26 mouse cellular contexts compared by ENCODE assay signal in the genomic region with DNA sequence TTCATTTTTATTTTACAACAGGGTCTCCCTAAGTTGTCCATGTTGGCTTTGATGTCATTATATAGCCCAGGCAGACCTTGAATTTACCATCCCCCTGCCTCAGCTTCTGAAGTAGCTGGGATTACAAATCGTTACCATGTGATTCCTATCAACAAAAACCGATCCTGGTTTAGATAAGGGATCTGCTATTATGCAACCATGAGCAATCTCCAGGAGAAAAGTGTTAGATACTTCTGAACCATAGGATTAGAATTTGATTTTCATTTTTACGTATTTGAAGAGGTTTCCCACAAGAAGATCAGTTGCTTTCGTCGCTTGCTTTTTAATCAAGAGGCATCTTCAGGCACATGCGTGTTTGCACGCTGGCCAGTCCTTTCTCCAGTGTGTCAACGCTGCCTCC. TPM values are rescaled to one million over a fixed set of nuclear protein-coding genes. Genes with fewer than 3 reads are reported as not detected.
DNase-seq lines count a peak whose midpoint lies in the region; ATAC-seq and TF ChIP-seq lines count a peak whose summit lies in the region.
"Had no signal": no experiment of that assay in that cellular context is flagged by ENCODE, and none has a peak within 500 bp of the region (broad histone marks: within the 10 kb centered on the region; RNA-seq: fewer than 3 reads in every experiment).

No protein-coding gene starts in this region.

- H3ac ChIP-seq in C2C12 (ENCODE audit: control insufficient read depth, insufficient read length, low read depth) (no peak overlapping the region), myocyte (ENCODE audit: control insufficient read depth, insufficient read length) (no peak overlapping the region)

- no peak overlapping the region for H3K4me2 ChIP-seq in midbrain, embryonic 11.5 days
- H3K4me2 ChIP-seq in midbrain, embryonic 14.5 days (ENCODE audit: low read length): no peak overlapping the region
- peak overlapping the region; percentile 28 for H3K4me2 ChIP-seq in myocyte (ENCODE audit: low read depth)

- H3K79me2 ChIP-seq in C2C12 (ENCODE audit: control insufficient read depth, insufficient read depth) (no peaks in the 10 kb centered on the region), myocyte (ENCODE audit: control insufficient read depth, insufficient read depth) (no peaks in the 10 kb centered on the region)

- no peaks in the 10 kb centered on the region for H3K27me3 ChIP-seq in midbrain, embryonic 11.5 days (ENCODE audit: control insufficient read depth, insufficient read depth, low read length)
- no peaks in the 10 kb centered on the region for H3K27me3 ChIP-seq in midbrain, embryonic 14.5 days (ENCODE audit: control insufficient read depth, insufficient read depth, low read length)
- no peaks in the 10 kb centered on the region for H3K27me3 ChIP-seq in C2C12 (ENCODE audit: control insufficient read depth, insufficient read depth, insufficient read length)
- H3K27me3 ChIP-seq in Patski: no peaks in the 10 kb centered on the region
- H3K27me3 ChIP-seq in myocyte (ENCODE audit: control insufficient read depth, insufficient read depth, insufficient read length): no peaks in the 10 kb centered on the region
- H3K27me3 ChIP-seq: CH12.LX had no signal

- no peak for ATAC-seq in midbrain, embryonic 11.5 days (ENCODE audit: low FRiP score)
- ATAC-seq in midbrain, embryonic 14.5 days (ENCODE audit: low FRiP score, low TSS enrichment): no peak
- ATAC-seq in Patski: no peak
- ATAC-seq: activated CD4-positive, CD25-positive, alpha-beta regulatory T cell, adult 4 months; CD4-positive, CD25-positive, alpha-beta regulatory T cell, adult 4 months had no signal

- no peak overlapping the region for H3K9ac ChIP-seq in midbrain, embryonic 11.5 days (ENCODE audit: low read length)
- no peak overlapping the region for H3K9ac ChIP-seq in midbrain, embryonic 14.5 days (replicated peaks; ENCODE audit: low read length)

- 96% methylated on average over 8 of the region's 8 CpGs for WGBS in midbrain, embryonic 11.5 days
- 96% methylated on average over 8 of the region's 8 CpGs for WGBS in midbrain, embryonic 14.5 days

- H3K27ac ChIP-seq in midbrain, embryonic 11.5 days (ENCODE audit: low read depth, low read length): no peak overlapping the region
- H3K27ac ChIP-seq in midbrain, embryonic 14.5 days (replicated peaks; ENCODE audit: low read depth, low read length): no peak overlapping the region

- in situ Hi-C loops in Patski (cut with MboI; ENCODE audit: low pct_unique_long_range_greater_than_20kb): loop anchor here (10.0 kb wide), 1 partner anchor 164 kb away; no protein-coding TSS in a partner anchor

- no peak for TF ChIP-seq POLR2A in myocyte (IDR thresholded peaks at IDR 0.05; ENCODE audit: insufficient read length, low read depth)

- H3K4me1 ChIP-seq in midbrain, embryonic 11.5 days (ENCODE audit: control insufficient read depth, insufficient read depth, low read length): no peaks in the 10 kb centered on the region
- H3K4me1 ChIP-seq in midbrain, embryonic 14.5 days (ENCODE audit: control insufficient read depth, insufficient read depth, low read length): no peaks in the 10 kb centered on the region

- CTCF ChIA-PET in Patski (lab: Charles Lee): interaction anchor here (5.5 kb wide), 1 partner anchor 10 kb away, joined by 34 read pairs; no protein-coding TSS in a partner anchor

- peak; percentile 66 for DNase-seq in midbrain, embryonic 11.5 days (ENCODE audit: low spot score, missing footprints)
- no peak for DNase-seq in midbrain, embryonic 14.5 days
- no peak for DNase-seq in Patski (ENCODE audit: low read depth, low spot score)
- DNase-seq in adrenal gland, adult 2 months: no peak
- no peak for DNase-seq in frontal cortex, postnatal 14 days (ENCODE audit: low spot score in 2 of 2)
- no peak for DNase-seq in urinary bladder, postnatal 4 days (ENCODE audit: low spot score in 2 of 2)
- DNase-seq: adrenal gland, adult 8-10 months; adrenal gland, postnatal 10 days; adrenal gland, postnatal 14 days; adrenal gland, postnatal 25 days; adrenal gland, postnatal 36 days; B cell, adult 2 months; cerebellum, adult 11 months; cerebellum, adult 11-12 months; cerebellum, adult 18-20 months; cerebellum, adult 2 months; cerebellum, adult 8-10 months had no signal

- H3K9me3 ChIP-seq in midbrain, embryonic 11.5 days (ENCODE audit: control insufficient read depth, low read length): no peaks in the 10 kb centered on the region
- H3K9me3 ChIP-seq in midbrain, embryonic 14.5 days (ENCODE audit: control insufficient read depth, low read length): no peaks in the 10 kb centered on the region

- no peaks in the 10 kb centered on the region for H3K79me3 ChIP-seq in C2C12 (ENCODE audit: low read depth)

- TF ChIP-seq CTCF in C2C12 (IDR thresholded peaks at IDR 0.05; ENCODE audit: control insufficient read depth, insufficient read depth, insufficient read length) (no peak), Patski (IDR thresholded peaks at IDR 0.05) (peak; percentile 31)

- H3K4me3 ChIP-seq in midbrain, embryonic 11.5 days (ENCODE audit: low read depth, low read length): no peak overlapping the region
- H3K4me3 ChIP-seq in midbrain, embryonic 14.5 days (replicated peaks; ENCODE audit: low read depth, low read length): no peak overlapping the region
- H3K4me3 ChIP-seq in C2C12 (ENCODE audit: insufficient read depth, poor library complexity, severe bottlenecking): no peak overlapping the region
- peak overlapping the region; percentile 16 for H3K4me3 ChIP-seq in myocyte

- POLR2A ChIA-PET in Patski (lab: Charles Lee): no interaction called here

- H3K36me3 ChIP-seq in midbrain, embryonic 11.5 days (ENCODE audit: control insufficient read depth, insufficient read depth, low read length): no peaks in the 10 kb centered on the region
- H3K36me3 ChIP-seq in midbrain, embryonic 14.5 days (ENCODE audit: control insufficient read depth, insufficient read depth, low read length): no peaks in the 10 kb centered on the region
- H3K36me3 ChIP-seq in C2C12 (ENCODE audit: control insufficient read depth, insufficient read depth) (no peaks in the 10 kb centered on the region), myocyte (ENCODE audit: control insufficient read depth, insufficient read depth) (no peaks in the 10 kb centered on the region)
- H3K36me3 ChIP-seq: G1E had no signal

TF ChIP-seq in C2C12, 6 proteins besides CTCF, POLR2A, EP300 and RAD21:
- no peak for TF ChIP-seq MYOG (IDR thresholded peaks at IDR 0.05; ENCODE audit: control insufficient read depth, extremely low read depth, insufficient read length)
- no peak for TF ChIP-seq MAX (IDR thresholded peaks at IDR 0.05)
- TF ChIP-seq CEBPB (IDR thresholded peaks at IDR 0.05; ENCODE audit: low read depth): peak; percentile 52
- no peak for TF ChIP-seq USF1 (IDR thresholded peaks at IDR 0.05; ENCODE audit: low read depth)
- no peak for TF ChIP-seq MYOD1 (IDR thresholded peaks at IDR 0.05; ENCODE audit: control insufficient read depth, insufficient read length, low read depth)
- no peak for TF ChIP-seq FOSL1 (IDR thresholded peaks at IDR 0.05; ENCODE audit: insufficient read depth, low read length, poor library complexity, severe bottlenecking)

TF ChIP-seq in myocyte, 11 proteins besides CTCF, POLR2A, EP300 and RAD21:
- 0 out of 2 replicates have a peak, but pooled peaks have one; percentile 52 for TF ChIP-seq CEBPB (IDR thresholded peaks at IDR 0.05; ENCODE audit: insufficient read depth, poor library complexity, severe bottlenecking)
- no peak for TF ChIP-seq TCF12 (IDR thresholded peaks at IDR 0.05; ENCODE audit: insufficient read depth, poor library complexity, severe bottlenecking)

RNA-seq across cellular contexts. Expression of a gene that starts 44.7 kb away (rescaled TPM):
- polyA plus RNA-seq in midbrain, embryonic 11.5 days (2014; fragmentation: Nextera tagmentation; extraction: Ambion mirVana): not detected in 2 replicates
- polyA plus RNA-seq in midbrain, embryonic 14.5 days (2014; fragmentation: Nextera tagmentation; extraction: Ambion mirVana): not detected in 2 replicates
- polyA plus RNA-seq in C2C12 (2012; fragmentation: generic; extraction: Trizol) (not detected), Patski (2021) (not detected), myocyte (2012; fragmentation: generic; extraction: Trizol) (0.13 TPM)
- not detected for total RNA-seq in adrenal gland, adult 2 months (2021)
- polyA plus RNA-seq in adrenal gland, adult 2 months (2012; rRNA removed): not detected in 2 replicates
- total RNA-seq: adrenal gland, adult 18-20 months; adrenal gland, adult 8-10 months; adrenal gland, postnatal 10 days; adrenal gland, postnatal 14 days; adrenal gland, postnatal 25 days; adrenal gland, postnatal 36 days; adrenal gland, postnatal 4 days; G1E; MEL had no signal
- polyA plus RNA-seq: activated CD4-positive, CD25-positive, alpha-beta regulatory T cell, adult 4 months; CD4-positive, CD25-positive, alpha-beta regulatory T cell, adult 4 months; cerebellum, adult 2 months; G1E had no signal
